Mouse (Mus musculus) embryonic fibroblast, embryonic 13.5 days (primary cell): ENCODE data around the gene Rundc1.

Experiments used
- CTCF ChIP-seq: IDR thresholded peaks from 2 replicates; pipeline ENCODE4 v1.5.1; 2011; ENCODE audit warnings: mild to moderate bottlenecking, control low read depth, low read length, moderate library complexity, borderline replicate concordance; ENCODE audit not compliant: insufficient read depth
- POLR2A ChIP-seq: IDR thresholded peaks from 2 replicates; pipeline ENCODE4 v1.6.1; 2011; ENCODE audit warnings: low read depth, mild to moderate bottlenecking, control low read depth, low read length, moderate library complexity

DNA sequence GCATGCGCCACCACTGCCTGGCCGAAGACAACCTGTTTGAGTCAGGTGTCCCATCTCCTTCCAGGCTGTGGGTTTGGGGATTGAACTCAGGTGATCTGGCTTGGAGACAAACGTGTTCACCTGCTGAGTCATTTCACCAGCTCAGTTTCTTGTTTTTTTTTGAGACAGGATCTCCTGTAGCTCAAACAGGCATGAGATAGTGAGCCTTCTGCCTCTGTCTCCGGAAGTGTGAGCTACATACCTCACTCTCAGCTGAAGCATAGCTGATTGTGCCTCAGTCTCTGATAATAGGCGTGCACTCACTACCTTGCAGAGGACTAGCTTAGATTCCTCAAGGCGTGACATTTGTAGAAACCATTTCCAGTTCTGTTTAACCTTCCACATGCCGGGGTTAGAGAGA is 59.9 kb downstream of the Rundc1 start:
- no peak for TF ChIP-seq POLR2A
- no peak for TF ChIP-seq CTCF
